Mouse (Mus musculus) ES-Bruce4 (cell line): ENCODE results near the gene Tfcp2l1.

ENCODE experiments used
- CTCF ChIP-seq: IDR thresholded peaks from one replicate; pipeline ENCODE4 v1.8.1; 2011; ENCODE audit warnings: low read depth, low read length
- EP300 ChIP-seq: IDR thresholded peaks from 2 replicates; pipeline ENCODE4 v1.6.1; 2011; ENCODE audit warnings: low read depth, low read length; ENCODE audit not compliant: insufficient read depth
- POLR2A ChIP-seq: IDR thresholded peaks from one replicate; pipeline ENCODE4 v1.8.1; 2011; ENCODE audit warnings: low read length; ENCODE audit not compliant: insufficient read depth

GRCm38 (mm10) chr1:118626452-118626851, 1.3 kb upstream of the Tfcp2l1 start:
- TF ChIP-seq EP300 (peak; percentile 82), POLR2A (no peak), CTCF (no peak)
